Mouse (Mus musculus) hindbrain, embryonic 16.5 days (tissue): ENCODE measurements around the gene Haus2. TPM values are rescaled to one million over a fixed set of nuclear protein-coding genes. Genes with fewer than 3 reads are reported as not detected.

Source experiments
- ATAC-seq: fragments of 200-750 bp; cut with Nextera tagmentation; 2 replicates; pipeline ENCODE4 v1.8.0; 2017; ENCODE audit warnings: moderate TSS enrichment, moderate library complexity
- H3K27ac ChIP-seq: fragments of 300-500 bp; sonication (generic); 2 replicates; pipeline ENCODE4 v1.5.1; 2014; ENCODE audit warnings: low read depth, mild to moderate bottlenecking, control low read depth, low read length, moderate library complexity
- H3K27me3 ChIP-seq: fragments of 300-500 bp; sonication (generic); replicated peaks from 2 replicates; pipeline ENCODE4 v1.6.1; 2014; ENCODE audit warnings: low read length; ENCODE audit not compliant: control insufficient read depth, insufficient read depth
- H3K36me3 ChIP-seq: fragments of 300-500 bp; sonication (generic); 2 replicates; pipeline ENCODE4 v1.6.1; 2014; ENCODE audit warnings: mild to moderate bottlenecking, low read length, moderate library complexity, mixed read lengths; ENCODE audit not compliant: control insufficient read depth, insufficient read depth
- H3K4me1 ChIP-seq: fragments of 300-500 bp; sonication (generic); 2 replicates; pipeline ENCODE4 v1.6.1; 2014; ENCODE audit warnings: low read depth, low read length; ENCODE audit not compliant: control insufficient read depth, insufficient read depth
- H3K4me2 ChIP-seq: fragments of 300-500 bp; sonication (generic); 2 replicates; pipeline ENCODE4 v1.6.1; 2014; ENCODE audit warnings: mild to moderate bottlenecking, low read length, control low read depth, moderate library complexity
- H3K4me3 ChIP-seq: fragments of 300-500 bp; sonication (generic); 2 replicates; pipeline ENCODE4 v1.5.1; 2014; ENCODE audit warnings: mild to moderate bottlenecking, low read length, control low read depth, moderate library complexity
- H3K9ac ChIP-seq: fragments of 300-500 bp; sonication (generic); 2 replicates; pipeline ENCODE4 v1.6.1; 2014; ENCODE audit warnings: low read depth, mild to moderate bottlenecking, control low read depth, low read length, moderate library complexity
- H3K9me3 ChIP-seq: fragments of 300-500 bp; sonication (generic); 2 replicates; pipeline ENCODE4 v1.6.1; 2014; ENCODE audit warnings: mild to moderate bottlenecking, low read length, moderate library complexity; ENCODE audit not compliant: control insufficient read depth
- WGBS: fragments of 180-500 bp; shearing (Covaris S2); extraction: QIAGEN DNeasy Blood & Tissue Kit; methylation state at CpG from one replicate; pipeline ENCODE4 v1.1.7; 2014; 5-methylcytosine and 5-hydroxymethylcytosine counted together
- polyA plus RNA-seq: library from polyadenylated mRNA; unstranded; fragments of >200 nt; fragmentation: Nextera tagmentation; extraction: Ambion mirVana; gene quantifications from 2 replicates; pipeline ENCODE4 v1.2.1, GENCODE M21; 2015

Gene Haus2
- polyA plus RNA-seq, 1 experiment from 2014 or later: 26.8 TPM

DNA sequence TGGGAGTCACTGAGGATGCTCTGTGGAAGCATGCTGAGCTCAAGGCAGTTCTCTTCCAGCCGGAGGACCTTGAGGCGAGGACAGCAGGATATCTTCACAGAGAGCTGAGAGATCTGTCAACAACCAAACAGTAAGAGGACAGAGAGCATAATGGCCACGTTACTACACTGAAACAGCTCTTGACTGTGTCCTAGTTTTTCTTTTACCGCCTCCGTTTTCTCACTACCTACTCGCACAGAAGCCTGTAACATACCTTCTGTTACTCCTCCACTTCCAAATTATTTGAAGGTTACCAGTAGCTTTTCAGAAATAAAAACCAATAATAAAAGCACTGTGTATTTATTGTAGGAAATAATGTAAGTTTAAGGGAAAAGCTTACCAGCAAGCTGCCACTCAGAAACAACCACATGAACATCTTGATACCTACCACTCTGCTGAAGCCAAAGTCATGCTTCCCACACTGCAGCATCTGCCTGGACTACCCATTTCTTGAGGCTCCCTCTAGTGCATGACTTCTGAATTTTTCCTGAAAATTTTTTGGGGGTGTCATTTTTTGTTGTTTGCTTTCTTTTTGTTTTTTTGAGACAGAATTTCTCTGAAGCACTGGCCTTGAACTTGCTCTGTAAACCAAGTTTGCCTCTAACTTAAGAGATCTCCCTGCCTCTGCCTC lies 3.0 kb upstream of the Haus2 start:
- no peaks in the 10 kb centered on the region for H3K9me3 ChIP-seq
- 89% methylated on average over 6 of the region's 6 CpGs for WGBS
- ATAC-seq: no peak
- H3K4me1 ChIP-seq: peaks cover 17% of the 10 kb centered on the region
- no peak overlapping the region for H3K4me2 ChIP-seq
- no peak overlapping the region for H3K9ac ChIP-seq
- H3K36me3 ChIP-seq: peaks cover 2% of the 10 kb centered on the region; the same call in 1 of the 2 replicates
- H3K4me3 ChIP-seq: no peak overlapping the region
- H3K27me3 ChIP-seq: no peaks in the 10 kb centered on the region
- H3K27ac ChIP-seq: no peak overlapping the region

DNA sequence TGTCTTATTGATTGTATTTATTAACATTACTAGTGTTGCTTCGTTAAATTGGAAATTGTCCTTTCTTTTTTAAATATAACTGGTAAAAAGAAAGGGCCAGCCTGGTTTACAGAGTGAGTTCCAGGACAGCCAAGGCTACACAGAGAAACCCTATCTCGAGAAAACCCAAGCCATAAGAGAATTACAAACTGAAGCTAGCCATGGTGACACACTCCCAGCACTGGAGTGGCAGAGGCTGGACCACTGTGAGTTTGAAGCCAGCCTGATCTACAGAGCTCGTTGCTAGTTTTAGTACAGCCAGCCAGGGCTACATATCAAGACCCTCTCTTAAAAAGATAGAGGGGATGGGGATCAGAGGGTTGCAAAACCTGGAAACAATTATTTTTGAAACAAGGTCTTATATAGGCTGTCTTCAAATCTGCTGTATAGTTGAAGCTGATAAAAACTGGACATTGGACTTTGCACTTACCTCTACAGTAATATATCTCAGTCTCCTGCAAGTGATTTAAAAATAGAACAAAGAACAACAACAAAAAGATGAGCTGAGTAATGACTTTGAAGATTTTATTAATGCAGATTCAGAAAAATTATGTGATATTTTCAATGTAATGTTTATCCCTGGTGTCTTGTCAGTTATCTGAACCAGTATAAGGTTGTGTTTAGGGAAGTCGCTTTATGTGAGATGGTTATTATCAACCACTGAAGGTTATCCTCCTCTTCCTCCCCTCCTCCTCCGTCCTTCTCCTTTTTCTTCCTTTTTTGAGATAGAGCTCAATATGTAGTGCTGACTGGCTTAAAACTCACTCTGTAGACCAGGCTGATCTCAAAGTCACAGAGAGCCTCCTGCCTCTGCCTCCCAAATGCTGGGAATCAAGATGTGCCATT lies 7.3 kb downstream of the Haus2 start:
- no peak overlapping the region for H3K9ac ChIP-seq
- H3K27ac ChIP-seq: no peak overlapping the region
- H3K36me3 ChIP-seq: peaks cover 27% of the 10 kb centered on the region
- no peaks in the 10 kb centered on the region for H3K9me3 ChIP-seq
- no peaks in the 10 kb centered on the region for H3K4me1 ChIP-seq
- H3K4me3 ChIP-seq: no peak overlapping the region
- ATAC-seq: no peak
- no peaks in the 10 kb centered on the region for H3K27me3 ChIP-seq
- no peak overlapping the region for H3K4me2 ChIP-seq
- WGBS: 94% methylated on average over 5 of the region's 5 CpGs

DNA sequence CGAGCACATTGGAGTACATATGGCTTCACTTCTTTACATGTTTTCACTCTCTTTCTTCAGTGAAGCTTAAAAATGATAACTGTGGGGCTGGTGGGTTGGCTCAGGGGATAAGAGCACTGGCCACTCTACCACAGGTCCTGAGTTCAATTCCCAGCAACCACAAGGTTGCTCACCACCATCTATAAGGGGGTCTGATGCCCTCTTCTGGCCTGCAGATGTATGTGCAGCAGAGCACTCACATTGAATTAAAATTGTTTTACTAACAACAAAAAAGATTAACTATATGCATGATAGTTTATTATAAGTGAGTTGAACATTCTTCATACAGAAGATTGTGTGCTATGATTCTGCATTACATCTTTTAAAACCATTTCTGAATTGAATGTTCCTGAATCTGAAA lies 10.4 kb downstream of the Haus2 start:
- H3K36me3 ChIP-seq: peaks cover 22% of the 10 kb centered on the region
- no peaks in the 10 kb centered on the region for H3K9me3 ChIP-seq
- 89% methylated on average over 1 of the region's 1 CpGs for whole genome bisulfite sequencing

GRCm38 (mm10) chr2:120622920-120623319 lies 13.7 kb downstream of the Haus2 start:
- H3K36me3 ChIP-seq: peaks cover 13% of the 10 kb centered on the region
- H3K27ac ChIP-seq: no peak overlapping the region
- no peak for ATAC-seq
- no peaks in the 10 kb centered on the region for H3K9me3 ChIP-seq
- no peak overlapping the region for H3K4me2 ChIP-seq
- no peak overlapping the region for H3K9ac ChIP-seq
- H3K4me3 ChIP-seq: no peak overlapping the region
- no peaks in the 10 kb centered on the region for H3K27me3 ChIP-seq
- no peaks in the 10 kb centered on the region for H3K4me1 ChIP-seq

More for the DNA sequence above, 10.4 kb downstream of the Haus2 start:
- H3K27ac ChIP-seq: no peak overlapping the region
- no peak for ATAC-seq
- H3K4me1 ChIP-seq: no peaks in the 10 kb centered on the region
- H3K27me3 ChIP-seq: no peaks in the 10 kb centered on the region
- H3K4me2 ChIP-seq: no peak overlapping the region
- no peak overlapping the region for H3K9ac ChIP-seq
- H3K4me3 ChIP-seq: no peak overlapping the region

DNA sequence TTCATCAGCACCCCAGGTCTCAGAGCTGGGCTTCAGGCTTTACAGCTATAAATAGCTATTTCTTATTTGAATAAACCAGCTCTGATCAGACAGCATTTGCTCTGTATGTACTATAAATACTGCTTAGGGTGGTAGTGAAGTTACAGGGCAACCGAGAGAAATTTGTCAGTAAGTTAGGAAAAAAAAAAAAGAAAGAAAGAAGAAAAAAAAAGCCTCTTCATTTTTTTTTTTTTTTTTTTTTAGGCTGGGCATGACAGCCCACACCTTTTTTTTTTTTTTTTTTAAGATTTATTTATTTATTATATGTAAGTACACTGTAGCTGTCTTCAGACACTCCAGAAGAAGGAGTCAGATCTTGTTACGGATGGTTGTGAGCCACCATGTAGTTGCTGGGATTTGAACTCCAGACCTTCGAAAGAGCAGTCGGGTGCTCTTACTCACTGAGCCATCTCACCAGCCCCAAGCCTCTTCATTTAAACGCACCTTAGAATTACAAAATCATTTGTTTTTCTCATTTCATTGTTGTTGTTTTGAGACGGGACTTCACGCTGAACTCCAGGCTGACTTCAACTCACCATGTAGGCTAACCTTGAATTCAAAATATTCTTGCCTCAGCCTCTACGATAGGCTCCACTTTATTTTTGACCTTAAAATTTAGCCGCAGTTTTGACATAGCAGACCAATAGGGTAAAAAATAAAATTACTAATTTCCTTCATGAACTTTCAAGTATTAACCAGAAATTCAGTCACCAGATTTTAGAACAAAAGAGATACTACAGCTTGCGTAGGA lies 19.1 kb downstream of the Haus2 start:
- Histone ChIP-seq H3K27me3 (no peaks in the 10 kb centered on the region), H3K4me3 (peak overlapping the region; percentile 70), H3K4me1 (peaks cover 3% of the 10 kb centered on the region; the same call in 1 of the 2 replicates), H3K4me2 (peak overlapping the region; percentile 56), H3K27ac (no peak overlapping the region), H3K36me3 (no peaks in the 10 kb centered on the region), H3K9ac (peak overlapping the region; percentile 50), H3K9me3 (no peaks in the 10 kb centered on the region)
- 31% methylated on average over 10 of the region's 10 CpGs for WGBS
- ATAC-seq: peak; percentile 55

GRCm38 (mm10) chr2:120628886-120629735 lies 19.9 kb downstream of the Haus2 start, which contains the start of gene Stard9:
Gene Stard9, plus strand, starts transcription at chr2:120629121.
- H3K27me3 ChIP-seq: no peaks in the 10 kb centered on the region
- ATAC-seq: peak; percentile 100
- H3K36me3 ChIP-seq: no peaks in the 10 kb centered on the region
- peaks cover 3% of the 10 kb centered on the region; the same call in 1 of the 2 replicates for H3K4me1 ChIP-seq
- H3K9ac ChIP-seq: peak within 1 kb of the TSS; percentile 76
- 1% methylated on average over 36 of the region's 36 CpGs for WGBS
- H3K4me2 ChIP-seq: peak within 1 kb of the TSS; percentile 82
- H3K4me3 ChIP-seq: peak within 1 kb of the TSS; percentile 70
- no peaks in the 10 kb centered on the region for H3K9me3 ChIP-seq
- peak within 1 kb of the TSS; percentile 66 for H3K27ac ChIP-seq

GRCm38 (mm10) chr2:120630246-120630645 lies 21.1 kb downstream of the Haus2 start:
- ATAC-seq: no peak
- 77% methylated on average over 2 of the region's 2 CpGs for WGBS
- Histone ChIP-seq H3K9me3 (no peaks in the 10 kb centered on the region), H3K4me3 (no peak overlapping the region), H3K27me3 (no peaks in the 10 kb centered on the region), H3K27ac (no peak overlapping the region), H3K36me3 (no peaks in the 10 kb centered on the region), H3K4me1 (peaks cover 3% of the 10 kb centered on the region; the same call in 1 of the 2 replicates), H3K4me2 (no peak overlapping the region; the same call in 1 of the 2 replicates), H3K9ac (no peak overlapping the region)

- Histone ChIP-seq H3K4me1 (peaks cover 3% of the 10 kb centered on the region; the same call in 1 of the 2 replicates), H3K4me3 (no peak overlapping the region), H3K4me2 (no peak overlapping the region; the same call in 1 of the 2 replicates), H3K36me3 (no peaks in the 10 kb centered on the region), H3K9ac (no peak overlapping the region), H3K9me3 (no peaks in the 10 kb centered on the region), H3K27ac (no peak overlapping the region), H3K27me3 (no peaks in the 10 kb centered on the region)
- ATAC-seq: no peak
- 82% methylated on average over 2 of the region's 2 CpGs for WGBS
Measured at GRCm38 (mm10) chr2:120630655-120631054, 21.5 kb downstream of the Haus2 start.
